Mouse (Mus musculus): ENCODE measurements around the gene Coq4. TPM values are rescaled to one million over a fixed set of nuclear protein-coding genes. Genes with fewer than 3 reads are reported as not detected.
"Not testable (repeated sequence)": the region's sequence is repeated elsewhere in the genome, so short reads cannot be mapped to it uniquely, and the experiment has no call there.

Gene Coq4
- total and polyA plus RNA-seq, 2 experiments from 2014 or later = 16.3 to 23.5 TPM

GRCm38 (mm10) chr2:29773323-29773722 is 14.0 kb upstream of the Coq4 start:
- H3K9ac ChIP-seq (replicated peaks; ENCODE audit: low read depth, low read length) = no peak overlapping the region
- peaks cover 19% of the 10 kb centered on the region for H3K36me3 ChIP-seq (replicated peaks; ENCODE audit: control insufficient read depth, insufficient read depth, low read length)
- H3K27ac ChIP-seq (ENCODE audit: low read depth) = no peak overlapping the region
- H3K4me1 ChIP-seq (ENCODE audit: control insufficient read depth, insufficient read depth) = no peaks in the 10 kb centered on the region
- no peak overlapping the region for H3K4me2 ChIP-seq (ENCODE audit: low read depth, low read length)
- H3K9me3 ChIP-seq (replicated peaks; ENCODE audit: control insufficient read depth, low read length) = no peaks in the 10 kb centered on the region
- no peak overlapping the region for H3K4me3 ChIP-seq (ENCODE audit: low read depth, low read length)
- TF ChIP-seq EP300 (IDR thresholded peaks at IDR 0.05; ENCODE audit: low read depth) (no peak), CTCF (IDR thresholded peaks at IDR 0.05; ENCODE audit: low read depth) (no peak)
- no peak for DNase-seq (ENCODE audit: low spot score)
- ATAC-seq (ENCODE audit: insufficient read depth, low read depth) = no peak
- H3K27me3 ChIP-seq (ENCODE audit: control insufficient read depth, insufficient read depth, low read length) = no peaks in the 10 kb centered on the region
- 50% methylated on average over 4 of the region's 4 CpGs for WGBS

- H3K4me3 ChIP-seq (ENCODE audit: low read depth, low read length); H3K4me2 ChIP-seq (ENCODE audit: low read depth, low read length); H3K27me3 ChIP-seq (ENCODE audit: control insufficient read depth, insufficient read depth, low read length); H3K4me1 ChIP-seq (ENCODE audit: control insufficient read depth, insufficient read depth); ATAC-seq (ENCODE audit: insufficient read depth, low read depth); H3K9ac ChIP-seq (replicated peaks; ENCODE audit: low read depth, low read length); DNase-seq (ENCODE audit: low spot score); H3K27ac ChIP-seq (ENCODE audit: low read depth); H3K9me3 ChIP-seq (replicated peaks; ENCODE audit: control insufficient read depth, low read length): not testable (repeated sequence)
- 97% methylated on average over 2 of the region's 2 CpGs for WGBS
- H3K36me3 ChIP-seq (replicated peaks; ENCODE audit: control insufficient read depth, insufficient read depth, low read length) = peaks cover 90% of the 10 kb centered on the region
Measured at GRCm38 (mm10) chr2:29781256-29781655, 6.0 kb upstream of the Coq4 start.

GRCm38 (mm10) chr2:29784290-29784689 is 3.0 kb upstream of the Coq4 start:
- H3K4me3 ChIP-seq (ENCODE audit: low read depth, low read length) = no peak overlapping the region
- DNase-seq (ENCODE audit: low spot score) (no peak), ATAC-seq (ENCODE audit: insufficient read depth, low read depth) (no peak)
- no peak overlapping the region for H3K9ac ChIP-seq (replicated peaks; ENCODE audit: low read depth, low read length)
- H3K27ac ChIP-seq (ENCODE audit: low read depth) = no peak overlapping the region
- TF ChIP-seq EP300 (IDR thresholded peaks at IDR 0.05; ENCODE audit: low read depth) (no peak), CTCF (IDR thresholded peaks at IDR 0.05; ENCODE audit: low read depth) (no peak)
- peaks cover 9% of the 10 kb centered on the region; the same call in 1 of the 2 replicates for H3K4me1 ChIP-seq (ENCODE audit: control insufficient read depth, insufficient read depth)
- no peaks in the 10 kb centered on the region for H3K27me3 ChIP-seq (ENCODE audit: control insufficient read depth, insufficient read depth, low read length)
- no peaks in the 10 kb centered on the region; the same call in 1 of the 2 replicates for H3K9me3 ChIP-seq (replicated peaks; ENCODE audit: control insufficient read depth, low read length)
- no peak overlapping the region for H3K4me2 ChIP-seq (ENCODE audit: low read depth, low read length)
- H3K36me3 ChIP-seq (replicated peaks; ENCODE audit: control insufficient read depth, insufficient read depth, low read length) = peaks cover 61% of the 10 kb centered on the region
- 66% methylated on average over 4 of the region's 4 CpGs for WGBS

- H3K4me1 ChIP-seq (ENCODE audit: control insufficient read depth, insufficient read depth) = peaks cover 9% of the 10 kb centered on the region; the same call in 1 of the 2 replicates
- H3K9me3 ChIP-seq (replicated peaks; ENCODE audit: control insufficient read depth, low read length) = no peaks in the 10 kb centered on the region
- peak; percentile 91 for ATAC-seq (ENCODE audit: insufficient read depth, low read depth)
- H3K9ac ChIP-seq (replicated peaks; ENCODE audit: low read depth, low read length) = peak within 1 kb of the TSS; percentile 58
- H3K27me3 ChIP-seq (ENCODE audit: control insufficient read depth, insufficient read depth, low read length) = no peaks in the 10 kb centered on the region
- peak within 1 kb of the TSS; percentile 79 for H3K4me2 ChIP-seq (ENCODE audit: low read depth, low read length)
- peak within 1 kb of the TSS; percentile 84 for H3K27ac ChIP-seq (ENCODE audit: low read depth)
- DNase-seq (ENCODE audit: low spot score) = peak; percentile 70
- peaks cover 49% of the 10 kb centered on the region for H3K36me3 ChIP-seq (replicated peaks; ENCODE audit: control insufficient read depth, insufficient read depth, low read length)
- WGBS = under 1% methylated on average over 45 of the region's 45 CpGs
- peak within 1 kb of the TSS; percentile 70 for H3K4me3 ChIP-seq (ENCODE audit: low read depth, low read length)
- TF ChIP-seq EP300 (IDR thresholded peaks at IDR 0.05; ENCODE audit: low read depth) = no peak
- TF ChIP-seq CTCF (IDR thresholded peaks at IDR 0.05; ENCODE audit: low read depth) = no peak
Measured at GRCm38 (mm10) chr2:29787937-29788681, 816 bp downstream of the Coq4 start, which contains the start of gene Trub2. Trub2 (minus strand) TSS chr2:29788502.

GRCm38 (mm10) chr2:29792772-29793487 is 5.6 kb downstream of the Coq4 start:
- H3K9ac ChIP-seq (replicated peaks; ENCODE audit: low read depth, low read length) = no peak overlapping the region
- H3K4me1 ChIP-seq (ENCODE audit: control insufficient read depth, insufficient read depth) = peaks cover 4% of the 10 kb centered on the region; the same call in 1 of the 2 replicates
- ATAC-seq (ENCODE audit: insufficient read depth, low read depth) (no peak), DNase-seq (ENCODE audit: low spot score) (no peak)
- no peak overlapping the region for H3K27ac ChIP-seq (ENCODE audit: low read depth)
- no peaks in the 10 kb centered on the region for H3K27me3 ChIP-seq (ENCODE audit: control insufficient read depth, insufficient read depth, low read length)
- no peak overlapping the region for H3K4me3 ChIP-seq (ENCODE audit: low read depth, low read length)
- no peak overlapping the region for H3K4me2 ChIP-seq (ENCODE audit: low read depth, low read length)
- WGBS = 87% methylated on average over 2 of the region's 2 CpGs
- H3K9me3 ChIP-seq (replicated peaks; ENCODE audit: control insufficient read depth, low read length) = no peaks in the 10 kb centered on the region
- H3K36me3 ChIP-seq (replicated peaks; ENCODE audit: control insufficient read depth, insufficient read depth, low read length) = peaks cover 37% of the 10 kb centered on the region
- TF ChIP-seq CTCF (IDR thresholded peaks at IDR 0.05; ENCODE audit: low read depth) (no peak), EP300 (IDR thresholded peaks at IDR 0.05; ENCODE audit: low read depth) (no peak)

Data from heart, postnatal 0 days (tissue).